Mouse (Mus musculus): ENCODE results near the gene Cnga1. TPM values are rescaled to one million over a fixed set of nuclear protein-coding genes. Genes with fewer than 3 reads are reported as not detected.

Gene Cnga1
- polyA plus RNA-seq, 1 experiment from 2014 or later, result not detected

DNA sequence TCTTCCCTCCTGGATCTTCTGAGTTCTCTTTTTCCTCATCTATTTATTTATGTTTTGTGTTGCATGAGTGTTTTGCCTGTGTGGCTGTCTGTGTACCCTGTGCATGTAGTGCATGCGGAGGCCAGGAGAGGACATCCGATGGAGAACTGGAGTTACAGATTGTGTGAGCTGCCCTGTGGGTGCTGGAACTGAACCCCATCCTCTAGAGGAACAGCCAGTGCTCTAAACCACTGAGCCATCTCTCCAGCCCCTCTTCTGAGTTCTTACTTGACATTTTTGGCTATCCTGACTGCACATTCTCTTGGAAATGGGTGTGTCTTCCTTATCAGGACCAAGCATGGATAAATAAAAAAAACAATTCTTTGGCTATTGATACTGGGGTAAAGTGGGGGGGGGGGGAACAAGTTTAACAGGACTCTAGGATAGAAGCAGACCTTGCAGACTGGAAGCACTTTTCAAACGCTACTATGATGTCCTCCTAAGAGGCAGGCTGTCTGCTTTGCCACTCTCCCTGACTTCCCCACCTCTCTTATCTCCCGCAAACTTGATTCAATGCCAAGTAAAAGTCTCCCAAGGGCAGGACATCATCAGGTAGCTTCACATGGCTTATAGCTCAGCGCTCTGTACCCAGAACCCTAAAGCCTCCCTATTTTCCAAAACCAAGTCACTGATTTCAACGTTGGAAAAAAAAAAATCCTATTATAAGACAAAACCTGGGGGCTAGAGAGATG is 17.1 kb upstream of the Cnga1 start:
- Histone ChIP-seq H3K4me2 (no peak overlapping the region), H3K9ac (no peak overlapping the region), H3K36me3 (replicated peaks) (no peaks in the 10 kb centered on the region), H3K27ac (replicated peaks) (no peak overlapping the region), H3K27me3 (no peaks in the 10 kb centered on the region), H3K4me1 (replicated peaks) (peaks cover 12% of the 10 kb centered on the region), H3K9me3 (replicated peaks) (no peaks in the 10 kb centered on the region), H3K4me3 (replicated peaks) (no peak overlapping the region)
- ATAC-seq (ENCODE audit: insufficient read depth), result no peak
- 44% methylated on average over 6 of the region's 6 CpGs for WGBS (ENCODE audit: insufficient replicate concordance)

DNA sequence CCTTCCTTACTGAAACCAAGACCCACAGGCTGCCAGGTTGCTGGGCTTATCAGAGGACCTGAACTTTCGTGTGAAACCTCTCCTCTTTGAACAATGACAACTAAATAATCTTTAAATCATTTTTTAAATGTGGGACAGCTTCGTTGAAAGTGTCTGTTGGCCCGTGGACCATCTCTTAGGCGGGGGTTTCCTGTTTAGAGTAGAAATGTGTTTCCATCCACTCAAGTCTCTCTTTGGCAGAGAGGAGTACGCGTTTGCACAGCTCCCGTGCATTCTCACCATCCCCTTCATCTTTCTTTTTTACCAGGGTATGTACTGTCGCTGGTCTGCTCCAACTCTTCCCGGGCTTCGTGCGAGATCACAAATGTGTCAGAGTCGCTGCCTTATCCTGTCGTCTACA is 14.3 kb upstream of the Cnga1 start:
- Histone ChIP-seq H3K27me3 (no peaks in the 10 kb centered on the region), H3K27ac (replicated peaks) (no peak overlapping the region), H3K4me3 (replicated peaks) (no peak overlapping the region), H3K9me3 (replicated peaks) (no peaks in the 10 kb centered on the region), H3K36me3 (replicated peaks) (no peaks in the 10 kb centered on the region), H3K4me2 (no peak overlapping the region), H3K4me1 (replicated peaks) (peaks cover 12% of the 10 kb centered on the region), H3K9ac (no peak overlapping the region)
- WGBS (ENCODE audit: insufficient replicate concordance), result 72% methylated on average over 13 of the region's 13 CpGs
- no peak for ATAC-seq (ENCODE audit: insufficient read depth)

DNA sequence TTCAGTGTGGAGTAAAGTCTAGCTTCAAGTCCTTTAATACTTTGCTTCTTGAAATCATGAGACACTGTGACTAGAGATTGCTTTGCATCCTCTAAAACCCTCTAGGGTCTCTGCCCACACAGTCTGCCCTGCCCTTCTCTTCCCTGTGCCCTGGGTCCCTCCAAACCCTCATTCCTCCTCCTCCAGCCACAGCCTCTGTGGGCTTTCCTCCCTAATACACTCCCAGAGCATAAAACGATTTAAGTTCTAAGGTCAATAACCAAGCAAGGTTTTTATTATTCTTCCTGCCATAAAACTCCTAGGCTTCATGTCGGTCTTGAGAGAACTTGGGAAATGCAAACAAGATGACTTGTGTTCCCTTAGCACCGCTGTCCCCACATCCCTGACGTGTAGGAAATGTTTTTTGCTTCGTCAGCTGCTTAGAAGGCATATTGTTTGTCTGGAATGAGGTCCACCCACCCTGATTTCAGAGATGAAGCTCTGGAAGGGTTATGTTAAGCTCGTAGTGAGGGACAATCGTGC is 12.3 kb upstream of the Cnga1 start:
- Histone ChIP-seq H3K9ac (no peak overlapping the region), H3K27me3 (no peaks in the 10 kb centered on the region), H3K4me2 (no peak overlapping the region), H3K4me1 (replicated peaks) (peaks cover 9% of the 10 kb centered on the region), H3K4me3 (replicated peaks) (no peak overlapping the region), H3K27ac (replicated peaks) (no peak overlapping the region), H3K9me3 (replicated peaks) (no peaks in the 10 kb centered on the region), H3K36me3 (replicated peaks) (no peaks in the 10 kb centered on the region)
- no peak for ATAC-seq (ENCODE audit: insufficient read depth)
- 31% methylated on average over 7 of the region's 7 CpGs for WGBS (ENCODE audit: insufficient replicate concordance)

DNA sequence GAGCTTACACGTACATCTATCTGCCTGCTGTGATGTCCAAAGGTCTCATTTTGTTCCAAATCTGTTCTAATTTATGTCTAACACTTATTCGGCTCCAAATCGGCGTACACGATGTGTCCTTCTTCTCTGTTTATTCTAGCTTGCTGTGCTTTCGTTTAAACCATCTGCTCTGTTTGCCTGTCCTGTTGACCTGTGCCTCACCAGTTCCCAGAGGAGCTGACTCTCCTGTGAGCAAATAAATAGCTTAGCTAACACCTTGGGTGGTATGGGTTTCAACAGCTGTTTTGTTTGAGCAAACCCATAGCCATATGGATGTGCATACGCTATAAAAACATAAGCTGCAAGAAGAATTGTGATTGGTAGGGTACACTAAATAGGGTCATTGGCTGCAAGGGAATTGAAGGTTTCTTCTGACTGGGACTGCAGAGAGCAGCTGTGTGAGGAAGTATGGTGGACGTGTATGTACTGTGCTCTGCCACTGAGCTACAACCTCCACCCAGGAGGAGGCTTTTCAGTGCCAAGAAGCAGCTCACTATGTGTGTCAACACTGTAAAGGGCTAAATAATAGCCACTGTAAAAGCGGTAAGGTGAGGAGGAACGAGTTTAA is 9.1 kb upstream of the Cnga1 start:
- H3K4me1 ChIP-seq (replicated peaks), result no peaks in the 10 kb centered on the region; the same call in 1 of the 2 replicates
- H3K27ac ChIP-seq (replicated peaks), result peak overlapping the region; percentile 68
- no peak overlapping the region for H3K4me2 ChIP-seq
- H3K4me3 ChIP-seq (replicated peaks), result no peak overlapping the region
- H3K27me3 ChIP-seq, result peaks cover 12% of the 10 kb centered on the region
- peak; percentile 70 for ATAC-seq (ENCODE audit: insufficient read depth)
- no peaks in the 10 kb centered on the region for H3K36me3 ChIP-seq (replicated peaks)
- WGBS (ENCODE audit: insufficient replicate concordance), result 53% methylated on average over 10 of the region's 10 CpGs
- H3K9me3 ChIP-seq (replicated peaks), result no peaks in the 10 kb centered on the region
- H3K9ac ChIP-seq, result no peak overlapping the region

DNA sequence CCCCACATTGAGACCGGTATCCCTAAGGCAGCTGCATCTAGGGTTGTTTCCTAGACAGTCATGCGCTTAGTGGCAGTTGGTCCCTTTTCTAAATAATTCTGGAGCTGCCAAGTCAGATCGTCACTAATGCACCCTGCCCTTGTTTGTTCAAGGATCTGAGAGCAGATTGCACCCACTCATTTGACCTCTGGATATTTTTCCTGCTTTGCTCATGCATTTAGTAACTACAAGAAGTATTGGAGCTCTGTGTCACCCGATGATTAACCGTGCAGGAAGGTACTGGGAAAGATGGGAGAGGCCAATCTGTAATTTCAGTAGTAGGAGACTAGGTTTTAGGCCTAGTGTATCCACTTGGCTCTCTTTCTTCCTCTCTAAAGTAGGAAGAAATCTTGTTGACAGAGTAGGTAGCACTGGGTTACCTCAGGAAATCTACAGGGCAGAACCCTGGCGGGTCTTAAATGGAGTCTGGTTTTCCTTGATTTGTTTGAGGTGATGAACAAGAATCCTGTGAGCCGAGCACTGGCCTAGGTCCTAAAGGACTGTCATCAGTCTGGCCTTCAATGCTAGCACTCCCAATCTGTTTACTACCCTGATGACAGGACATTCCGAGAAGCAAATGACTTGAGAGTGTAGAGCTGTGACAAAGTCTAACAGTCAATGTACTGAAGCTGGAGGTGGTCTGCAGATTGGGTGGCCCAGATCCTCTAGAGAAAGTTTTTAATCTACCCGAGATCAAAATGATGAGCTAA is 5.1 kb upstream of the Cnga1 start:
- H3K4me3 ChIP-seq (replicated peaks), result no peak overlapping the region; the same call in 1 of the 2 replicates
- ATAC-seq (ENCODE audit: insufficient read depth), result peak; percentile 38
- peak overlapping the region; percentile 76 for H3K4me2 ChIP-seq

DNA sequence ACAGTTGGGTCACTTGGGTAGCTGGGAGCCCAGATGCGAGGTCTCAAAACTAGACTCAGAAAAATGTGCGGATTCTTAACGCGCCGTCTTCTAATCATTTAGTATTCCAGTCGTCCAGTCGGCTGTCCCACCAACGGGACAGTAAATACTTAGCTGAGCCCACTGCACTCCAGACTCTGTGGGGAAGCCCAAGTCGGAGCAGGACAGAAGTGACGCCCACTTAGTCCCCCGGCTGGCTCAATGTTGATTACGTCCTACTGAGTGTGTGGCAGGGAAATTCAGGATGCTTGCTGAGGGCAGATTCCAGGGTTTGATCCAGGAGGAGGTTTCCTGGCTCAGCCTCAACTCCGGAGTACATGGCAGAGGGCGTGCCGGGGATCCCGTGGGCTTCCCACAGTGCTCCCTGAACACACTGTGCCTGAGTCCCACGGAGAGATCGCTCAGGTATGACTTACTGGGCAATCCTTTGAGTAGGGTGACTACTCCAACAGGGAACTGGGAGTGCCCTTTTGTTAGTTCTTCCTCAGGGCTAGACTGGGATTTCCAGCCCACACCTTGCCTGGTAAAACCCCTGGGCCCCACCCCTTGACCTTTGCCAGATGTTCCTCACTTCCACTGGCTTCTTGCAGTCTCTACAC is 4.0 kb upstream of the Cnga1 start:
- peaks cover 8% of the 10 kb centered on the region for H3K4me1 ChIP-seq (replicated peaks)
- no peaks in the 10 kb centered on the region for H3K36me3 ChIP-seq (replicated peaks)
- 9% methylated on average over 18 of the region's 18 CpGs for WGBS (ENCODE audit: insufficient replicate concordance)
- H3K27me3 ChIP-seq, result peaks cover 34% of the 10 kb centered on the region
- H3K4me2 ChIP-seq, result peak overlapping the region; percentile 76
- H3K9ac ChIP-seq, result peak overlapping the region; percentile 46; the same call in 1 of the 2 replicates
- no peaks in the 10 kb centered on the region for H3K9me3 ChIP-seq (replicated peaks)
- ATAC-seq (ENCODE audit: insufficient read depth), result peak; percentile 51; the same call in 1 of the 2 replicates
- peak overlapping the region; percentile 58 for H3K4me3 ChIP-seq (replicated peaks)
- H3K27ac ChIP-seq (replicated peaks), result peak overlapping the region; percentile 59

More for the DNA sequence above, 5.1 kb upstream of the Cnga1 start:
- H3K9ac ChIP-seq, result no peak overlapping the region
- no peaks in the 10 kb centered on the region for H3K9me3 ChIP-seq (replicated peaks)
- no peaks in the 10 kb centered on the region for H3K36me3 ChIP-seq (replicated peaks)
- H3K27ac ChIP-seq (replicated peaks), result peak overlapping the region; percentile 59
- H3K27me3 ChIP-seq, result peaks cover 34% of the 10 kb centered on the region
- WGBS (ENCODE audit: insufficient replicate concordance), result 55% methylated on average over 9 of the region's 9 CpGs
- H3K4me1 ChIP-seq (replicated peaks), result peaks cover 8% of the 10 kb centered on the region

DNA sequence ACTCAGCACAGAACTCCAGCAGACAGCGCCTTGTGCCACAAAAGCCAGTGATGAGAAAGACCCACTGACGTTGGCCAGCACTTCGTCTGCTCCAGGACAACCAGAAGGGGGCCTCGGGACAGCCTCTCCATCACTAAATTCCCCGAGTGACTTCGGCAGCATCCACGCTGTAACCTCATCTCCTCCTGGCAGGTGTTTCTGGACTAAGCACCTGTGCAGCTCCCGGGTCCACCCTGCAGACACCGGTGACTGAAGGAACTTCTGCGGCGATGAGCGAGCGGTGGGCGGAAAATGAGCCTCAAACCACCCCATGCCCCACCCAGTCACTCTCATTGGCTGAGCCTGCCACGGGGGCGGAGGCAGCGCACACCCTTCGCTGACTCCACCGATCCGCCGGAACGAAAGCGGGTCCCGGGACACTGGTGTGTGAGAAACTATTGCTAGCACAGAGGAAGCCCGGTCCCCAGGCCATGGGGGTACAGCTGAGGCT is 3.4 kb upstream of the Cnga1 start, which contains the start of gene Nipal1:
Gene Nipal1, plus strand, starts transcription at position 378 of the 490 bp plus-strand sequence.
- Histone ChIP-seq H3K36me3 (replicated peaks) (no peaks in the 10 kb centered on the region), H3K27me3 (peaks cover 34% of the 10 kb centered on the region), H3K9ac (peak within 1 kb of the TSS; percentile 46; the same call in 1 of the 2 replicates), H3K4me3 (replicated peaks) (peak within 1 kb of the TSS; percentile 58), H3K9me3 (replicated peaks) (no peaks in the 10 kb centered on the region), H3K4me1 (replicated peaks) (peaks cover 8% of the 10 kb centered on the region), H3K4me2 (peak within 1 kb of the TSS; percentile 76), H3K27ac (replicated peaks) (peak within 1 kb of the TSS; percentile 59)
- ATAC-seq (ENCODE audit: insufficient read depth), result peak; percentile 83
- WGBS (ENCODE audit: insufficient replicate concordance), result 1% methylated on average over 25 of the region's 25 CpGs

DNA sequence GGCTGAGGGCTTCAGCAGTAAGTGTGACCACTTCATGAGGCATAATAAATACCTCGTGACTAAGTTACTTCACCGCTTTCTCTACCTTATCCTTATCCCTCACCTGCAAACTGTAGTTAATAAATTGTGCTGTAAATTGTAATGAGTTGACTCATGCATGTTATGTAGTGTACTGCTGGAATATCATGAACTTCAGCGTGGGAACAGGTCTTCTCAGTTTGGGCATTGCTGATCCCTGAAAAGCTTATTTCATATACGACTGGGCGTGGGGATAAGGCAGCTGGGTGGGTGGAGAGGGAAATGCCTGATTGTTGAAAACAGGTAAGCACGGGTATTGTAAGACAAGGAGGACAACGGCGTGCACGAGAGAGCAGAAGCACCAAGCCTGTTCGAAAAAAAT is 2.9 kb upstream of the Cnga1 start:
- no peaks in the 10 kb centered on the region for H3K9me3 ChIP-seq (replicated peaks)
- H3K4me2 ChIP-seq, result peak overlapping the region; percentile 76
- H3K4me1 ChIP-seq (replicated peaks), result peaks cover 8% of the 10 kb centered on the region
- peak overlapping the region; percentile 58; the same call in 1 of the 2 replicates for H3K4me3 ChIP-seq (replicated peaks)
- peaks cover 34% of the 10 kb centered on the region for H3K27me3 ChIP-seq
- H3K36me3 ChIP-seq (replicated peaks), result no peaks in the 10 kb centered on the region
- no peak overlapping the region for H3K9ac ChIP-seq
- WGBS (ENCODE audit: insufficient replicate concordance), result 22% methylated on average over 10 of the region's 10 CpGs
- H3K27ac ChIP-seq (replicated peaks), result no peak overlapping the region
- ATAC-seq (ENCODE audit: insufficient read depth), result no peak

DNA sequence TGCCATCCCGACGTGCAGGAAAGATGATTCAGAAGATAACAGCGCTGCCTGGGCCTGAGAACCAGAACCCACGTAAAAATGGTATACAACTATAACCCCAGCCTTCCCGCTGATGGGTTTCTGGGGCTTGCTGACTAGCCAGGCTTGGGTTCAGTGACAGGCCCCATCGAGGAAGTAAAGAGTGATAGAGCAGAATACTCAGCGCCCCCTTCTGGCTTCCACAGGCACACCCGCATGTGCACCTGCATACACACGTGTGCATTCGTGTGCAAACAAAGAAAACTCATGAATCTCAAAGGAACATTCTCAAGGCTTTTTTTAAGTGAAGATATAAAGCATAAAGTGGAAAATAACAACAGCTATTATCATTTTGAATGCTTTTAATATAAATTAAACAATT is 2.1 kb upstream of the Cnga1 start:
- Histone ChIP-seq H3K4me3 (replicated peaks) (no peak overlapping the region), H3K27me3 (peaks cover 34% of the 10 kb centered on the region), H3K4me2 (no peak overlapping the region), H3K9me3 (replicated peaks) (no peaks in the 10 kb centered on the region), H3K27ac (replicated peaks) (no peak overlapping the region), H3K4me1 (replicated peaks) (peaks cover 8% of the 10 kb centered on the region), H3K9ac (no peak overlapping the region), H3K36me3 (replicated peaks) (no peaks in the 10 kb centered on the region)
- ATAC-seq (ENCODE audit: insufficient read depth), result no peak
- WGBS (ENCODE audit: insufficient replicate concordance), result 22% methylated on average over 10 of the region's 10 CpGs

DNA sequence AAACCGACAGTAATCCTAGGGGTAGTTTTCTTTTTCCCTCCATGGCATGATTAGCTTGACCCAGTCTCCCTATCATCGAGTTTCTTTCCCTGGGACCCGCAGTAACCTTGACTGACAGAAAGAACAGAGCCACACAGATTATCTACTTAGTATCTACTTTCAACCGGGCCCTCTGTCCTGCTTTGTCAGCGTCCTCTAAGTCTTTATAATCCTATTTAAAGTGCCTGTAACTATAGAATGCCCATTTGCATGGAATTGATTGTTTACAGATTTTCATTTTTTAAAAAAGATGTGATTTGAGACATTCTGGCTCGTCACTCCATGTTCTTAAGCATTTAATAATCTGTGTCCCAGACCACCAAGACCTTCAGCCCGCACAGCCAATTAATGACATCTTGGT is 420 bp downstream of the Cnga1 start:
- Histone ChIP-seq H3K36me3 (replicated peaks) (no peaks in the 10 kb centered on the region), H3K9ac (no peak overlapping the region), H3K4me2 (no peak overlapping the region), H3K4me3 (replicated peaks) (no peak overlapping the region), H3K9me3 (replicated peaks) (no peaks in the 10 kb centered on the region), H3K4me1 (replicated peaks) (peaks cover 8% of the 10 kb centered on the region), H3K27ac (replicated peaks) (no peak overlapping the region), H3K27me3 (peaks cover 26% of the 10 kb centered on the region)
- 49% methylated on average over 7 of the region's 7 CpGs for WGBS (ENCODE audit: insufficient replicate concordance)
- no peak for ATAC-seq (ENCODE audit: insufficient read depth)

All from liver, embryonic 15.5 days (tissue).